Mouse (Mus musculus) embryonic facial prominence, embryonic 13.5 days (tissue): ENCODE measurements around the gene Gpatch8. TPM values are rescaled to one million over a fixed set of nuclear protein-coding genes. Genes with fewer than 3 reads are reported as not detected.
"Not testable (repeated sequence)": the region's sequence is repeated elsewhere in the genome, so short reads cannot be mapped to it uniquely, and the experiment has no call there.

Experiments used
- ATAC-seq: fragments of 200-750 bp; cut with Nextera tagmentation; 2 replicates; pipeline ENCODE4 v1.8.0; 2017; ENCODE audit warnings: low read depth; ENCODE audit not compliant: insufficient number of reproducible peaks, insufficient read depth, low FRiP score, low TSS enrichment
- H3K27ac ChIP-seq: fragments of 300-500 bp; sonication (generic); 2 replicates; pipeline ENCODE4 v1.5.1; 2015; ENCODE audit warnings: moderate library complexity, mild to moderate bottlenecking, inconsistent platforms
- H3K27me3 ChIP-seq: fragments of 300-500 bp; sonication (generic); 2 replicates; pipeline ENCODE4 v1.6.1; 2015; ENCODE audit warnings: mild to moderate bottlenecking, inconsistent platforms
- H3K36me3 ChIP-seq: fragments of 300-500 bp; sonication (generic); 2 replicates; pipeline ENCODE4 v1.6.1; 2015; ENCODE audit warnings: mild to moderate bottlenecking, inconsistent platforms
- H3K4me1 ChIP-seq: fragments of 300-500 bp; sonication (generic); 2 replicates; pipeline ENCODE4 v1.6.1; 2015; ENCODE audit warnings: inconsistent platforms
- H3K4me2 ChIP-seq: fragments of 300-500 bp; sonication (generic); 2 replicates; pipeline ENCODE4 v1.6.1; 2015; ENCODE audit warnings: moderate library complexity, mild to moderate bottlenecking, inconsistent platforms
- H3K4me3 ChIP-seq: fragments of 300-500 bp; sonication (generic); 2 replicates; pipeline ENCODE4 v1.5.1; 2015; ENCODE audit warnings: mild to moderate bottlenecking, inconsistent platforms
- H3K9ac ChIP-seq: fragments of 300-500 bp; sonication (generic); 2 replicates; pipeline ENCODE4 v1.6.1; 2015; ENCODE audit warnings: mild to moderate bottlenecking, inconsistent platforms
- H3K9me3 ChIP-seq: fragments of 300-500 bp; sonication (generic); 2 replicates; pipeline ENCODE4 v1.6.1; 2016; ENCODE audit warnings: inconsistent platforms
- WGBS: fragments of 180-500 bp; shearing (Covaris S2); methylation state at CpG from one replicate; pipeline ENCODE4 v1.1.7; 2015; ENCODE audit warnings: mixed read lengths; 5-methylcytosine and 5-hydroxymethylcytosine counted together
- polyA plus RNA-seq: library from polyadenylated mRNA; unstranded; fragments of >200 nt; fragmentation: Nextera tagmentation; extraction: Ambion mirVana; gene quantifications from 2 replicates; pipeline ENCODE4 v1.2.1, GENCODE M21; 2015

Gene Gpatch8
- polyA plus RNA-seq, 1 experiment from 2014 or later = 84.0 TPM

DNA sequence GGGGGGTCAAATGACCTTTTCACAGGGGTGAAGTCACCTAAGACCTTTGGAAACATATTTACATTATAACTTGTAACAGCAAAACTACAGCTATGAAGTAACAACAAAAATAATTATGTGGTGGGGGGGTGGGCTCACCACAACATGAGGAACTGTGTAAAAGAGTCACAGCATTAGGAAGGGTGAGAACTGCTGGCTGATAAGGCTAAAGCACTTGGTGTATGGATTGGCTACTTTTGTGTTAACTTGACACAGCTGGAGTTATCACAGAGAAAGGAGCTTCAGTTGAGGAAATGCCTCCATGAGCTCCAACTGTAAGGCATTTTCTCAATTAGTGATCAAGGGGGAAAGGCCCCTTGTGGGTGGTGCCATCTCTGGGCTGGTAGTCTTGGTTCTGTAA, 15.9 kb downstream of the Gpatch8 start:
- not testable (repeated sequence) for H3K9me3 ChIP-seq, H3K9ac ChIP-seq, ATAC-seq, H3K4me2 ChIP-seq, H3K27me3 ChIP-seq, H3K4me3 ChIP-seq, H3K27ac ChIP-seq
- peaks cover 19% of the 10 kb centered on the region for H3K36me3 ChIP-seq
- H3K4me1 ChIP-seq = peaks cover 14% of the 10 kb centered on the region

DNA sequence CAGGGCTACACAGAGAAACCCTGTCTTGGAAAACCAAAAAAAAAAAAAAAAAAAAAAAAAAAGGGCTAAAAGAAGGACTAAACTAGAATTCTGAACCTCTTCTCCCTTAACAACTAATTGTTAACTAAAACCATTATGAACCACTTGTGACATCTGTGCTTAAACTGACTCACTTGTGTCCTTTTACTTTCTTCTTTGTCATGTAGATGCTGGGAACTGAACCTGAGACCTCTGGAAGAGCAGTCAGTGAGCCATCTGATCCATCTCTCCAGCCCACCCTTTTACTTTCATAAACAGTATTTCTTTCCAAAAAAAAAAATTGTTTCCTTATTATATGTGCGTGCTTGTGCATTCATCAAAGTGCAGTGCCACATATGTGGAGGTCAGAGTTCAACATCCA, 16.5 kb downstream of the Gpatch8 start:
- peaks cover 14% of the 10 kb centered on the region for H3K4me1 ChIP-seq
- no peak overlapping the region for H3K9ac ChIP-seq
- no peak overlapping the region for H3K4me3 ChIP-seq
- peaks cover 19% of the 10 kb centered on the region for H3K36me3 ChIP-seq
- ATAC-seq = no peak
- H3K4me2 ChIP-seq = no peak overlapping the region
- no peaks in the 10 kb centered on the region for H3K27me3 ChIP-seq
- 54% methylated on average over 1 of the region's 1 CpGs for WGBS
- H3K9me3 ChIP-seq = no peaks in the 10 kb centered on the region
- H3K27ac ChIP-seq = no peak overlapping the region

DNA sequence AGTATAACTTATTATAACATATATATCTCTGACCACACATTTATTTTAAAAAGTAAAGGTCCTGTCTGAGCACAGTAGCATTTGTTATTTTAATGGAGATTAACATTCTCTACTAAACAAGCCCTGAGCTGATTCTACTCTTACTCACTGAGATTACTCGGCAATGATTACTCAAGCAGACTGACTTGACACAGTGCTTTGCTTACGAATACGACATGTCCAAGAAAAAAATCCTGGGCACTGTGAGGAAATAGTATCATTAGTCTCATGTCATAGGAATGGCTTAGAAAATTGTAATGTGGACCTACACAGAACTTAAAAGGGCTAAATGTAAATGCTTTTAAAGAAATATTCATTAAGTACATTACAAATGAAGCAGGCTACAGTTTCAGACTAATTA, 20.0 kb downstream of the Gpatch8 start:
- H3K4me2 ChIP-seq = no peak overlapping the region
- no peak overlapping the region for H3K27ac ChIP-seq

DNA sequence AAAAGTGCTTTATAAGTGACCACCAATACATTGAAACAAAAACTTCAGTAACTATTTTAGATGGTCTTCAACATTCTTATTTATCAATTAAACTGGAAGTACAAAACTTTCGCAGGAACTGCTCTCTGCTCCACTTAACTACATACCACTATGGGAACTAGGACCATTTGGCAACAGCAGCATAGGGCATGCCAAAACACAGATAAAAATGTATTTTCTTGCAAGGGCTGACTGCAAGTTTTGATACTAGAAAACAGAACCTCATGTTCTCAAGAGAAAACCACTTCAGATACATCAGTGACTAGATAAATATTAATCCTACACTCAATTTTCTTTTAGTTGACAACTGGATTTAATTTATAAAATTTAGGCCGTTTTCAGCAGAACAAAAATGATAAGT, 22.1 kb downstream of the Gpatch8 start:
- Histone ChIP-seq H3K9ac (no peak overlapping the region), H3K4me1 (no peaks in the 10 kb centered on the region; the same call in 1 of the 2 replicates), H3K9me3 (no peaks in the 10 kb centered on the region), H3K4me3 (no peak overlapping the region), H3K4me2 (no peak overlapping the region), H3K27me3 (no peaks in the 10 kb centered on the region), H3K36me3 (peaks cover 14% of the 10 kb centered on the region), H3K27ac (no peak overlapping the region)
- WGBS = 82% methylated on average over 2 of the region's 2 CpGs
- no peak for ATAC-seq

More for the DNA sequence above, 20.0 kb downstream of the Gpatch8 start:
- no peaks in the 10 kb centered on the region for H3K27me3 ChIP-seq
- H3K9ac ChIP-seq = no peak overlapping the region
- H3K9me3 ChIP-seq = no peaks in the 10 kb centered on the region
- H3K4me3 ChIP-seq = no peak overlapping the region
- peaks cover 6% of the 10 kb centered on the region for H3K4me1 ChIP-seq
- peaks cover 16% of the 10 kb centered on the region for H3K36me3 ChIP-seq
- ATAC-seq = no peak
- WGBS = 80% methylated on average over 3 of the region's 3 CpGs

DNA sequence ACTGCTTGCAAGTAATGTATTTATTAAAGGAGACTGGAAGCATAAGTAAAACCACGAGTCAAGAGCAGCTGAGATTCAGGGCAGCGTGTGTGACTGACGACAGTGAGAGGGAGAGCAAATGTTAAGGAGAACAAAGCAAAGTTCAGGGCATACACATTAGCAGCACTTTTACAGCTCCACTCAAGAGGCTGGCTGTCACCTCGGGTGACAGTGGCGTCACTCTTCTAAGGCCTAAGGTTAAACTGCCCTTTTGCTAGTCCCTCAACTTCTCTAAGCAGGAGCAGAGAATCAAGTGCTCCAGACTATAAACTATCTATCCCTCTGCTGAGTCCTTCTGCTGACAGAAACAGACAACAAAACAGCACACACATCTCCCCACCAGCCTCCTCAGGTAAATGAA, 24.8 kb downstream of the Gpatch8 start:
- ATAC-seq = no peak

DNA sequence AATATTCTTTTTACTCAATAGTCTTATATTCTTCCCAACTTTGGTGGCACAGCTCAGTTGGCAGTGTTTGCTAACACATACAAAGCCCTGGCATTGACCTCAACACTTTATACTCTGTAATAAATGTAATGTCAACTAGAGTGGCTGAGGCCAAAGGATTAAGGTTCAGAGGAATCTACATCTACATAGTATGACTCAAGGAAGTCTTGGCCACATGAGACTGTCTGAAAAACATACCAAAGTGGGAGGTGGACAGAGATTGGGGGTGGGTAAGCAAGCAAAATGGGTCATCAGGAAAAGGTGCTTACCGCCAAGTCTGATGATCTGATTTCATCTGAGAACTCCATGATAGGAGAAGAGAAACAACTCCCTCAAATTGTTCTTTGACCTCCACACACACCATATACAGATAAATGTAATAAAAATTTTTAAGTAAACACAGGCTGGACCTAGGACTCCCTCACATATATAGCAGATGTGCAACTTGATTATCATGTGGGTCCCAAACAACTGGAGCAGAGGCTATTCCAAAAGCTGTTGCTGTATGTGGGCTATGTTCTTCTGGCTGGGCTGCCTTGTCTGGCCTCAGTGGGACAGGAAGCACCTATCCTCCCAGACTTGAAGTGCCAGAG, 41.3 kb downstream of the Gpatch8 start:
- H3K4me2 ChIP-seq = no peak overlapping the region
- H3K9me3 ChIP-seq = no peaks in the 10 kb centered on the region
- H3K9ac ChIP-seq = no peak overlapping the region
- 97% methylated on average over 1 of the region's 1 CpGs for WGBS
- no peaks in the 10 kb centered on the region for H3K4me1 ChIP-seq
- peaks cover 36% of the 10 kb centered on the region for H3K36me3 ChIP-seq
- no peak for ATAC-seq
- no peaks in the 10 kb centered on the region for H3K27me3 ChIP-seq
- H3K27ac ChIP-seq = no peak overlapping the region
- H3K4me3 ChIP-seq = no peak overlapping the region

More for the DNA sequence above, 24.8 kb downstream of the Gpatch8 start:
- Histone ChIP-seq H3K27me3 (no peaks in the 10 kb centered on the region), H3K9me3 (no peaks in the 10 kb centered on the region), H3K27ac (no peak overlapping the region), H3K4me1 (peaks cover 6% of the 10 kb centered on the region; the same call in 1 of the 2 replicates), H3K4me3 (no peak overlapping the region), H3K36me3 (peaks cover 8% of the 10 kb centered on the region; the same call in 1 of the 2 replicates), H3K9ac (no peak overlapping the region), H3K4me2 (no peak overlapping the region)
- WGBS = 60% methylated on average over 5 of the region's 5 CpGs

DNA sequence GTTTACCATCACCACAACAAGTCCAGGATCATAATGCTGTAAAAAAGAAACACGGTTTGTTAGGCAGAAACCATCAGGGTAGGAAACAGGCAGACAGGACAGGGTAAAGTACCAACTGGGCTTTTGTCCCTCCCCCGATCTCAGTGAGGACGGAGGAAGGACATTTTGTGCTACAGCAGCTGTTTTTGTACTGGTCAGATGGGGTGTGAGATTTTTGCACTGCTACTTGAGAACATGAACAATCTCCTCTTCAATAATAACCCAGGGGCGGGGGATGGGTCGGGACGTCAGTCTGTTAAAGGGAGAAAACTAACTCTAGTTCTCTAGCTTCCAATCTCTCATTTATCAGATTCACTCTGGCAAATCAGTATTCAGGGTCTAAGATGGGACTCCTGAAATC, 46.0 kb downstream of the Gpatch8 start:
- Histone ChIP-seq H3K4me3 (no peak overlapping the region), H3K9ac (no peak overlapping the region), H3K27me3 (no peaks in the 10 kb centered on the region), H3K9me3 (no peaks in the 10 kb centered on the region), H3K36me3 (peaks cover 36% of the 10 kb centered on the region), H3K4me2 (no peak overlapping the region), H3K27ac (no peak overlapping the region), H3K4me1 (no peaks in the 10 kb centered on the region)
- ATAC-seq = no peak
- WGBS = 75% methylated on average over 6 of the region's 6 CpGs

DNA sequence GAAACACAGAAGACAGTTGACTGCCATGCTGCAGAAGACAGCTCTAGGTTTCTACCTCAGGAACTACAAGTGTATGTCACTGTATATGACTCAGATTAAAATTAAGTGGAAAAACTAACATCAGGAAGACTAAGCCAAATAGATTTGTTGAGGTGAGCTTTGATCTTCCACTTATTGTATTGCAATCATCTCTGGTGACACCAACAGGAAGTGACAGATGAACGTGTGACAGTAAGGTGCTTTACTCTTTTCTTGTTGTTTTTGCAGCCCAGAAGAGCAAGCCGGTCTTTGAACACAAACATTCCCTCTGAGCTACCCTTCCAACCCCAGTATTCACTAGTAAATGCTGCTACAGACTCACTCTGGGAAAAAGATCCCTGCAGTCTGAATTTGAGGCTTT, 59.5 kb downstream of the Gpatch8 start:
- ATAC-seq = no peak
- peaks cover 67% of the 10 kb centered on the region for H3K36me3 ChIP-seq
- WGBS = 72% methylated on average over 2 of the region's 2 CpGs
- no peak overlapping the region for H3K27ac ChIP-seq
- no peak overlapping the region for H3K4me3 ChIP-seq
- H3K27me3 ChIP-seq = no peaks in the 10 kb centered on the region
- no peaks in the 10 kb centered on the region for H3K9me3 ChIP-seq
- no peak overlapping the region for H3K4me2 ChIP-seq
- no peak overlapping the region for H3K9ac ChIP-seq
- H3K4me1 ChIP-seq = no peaks in the 10 kb centered on the region

DNA sequence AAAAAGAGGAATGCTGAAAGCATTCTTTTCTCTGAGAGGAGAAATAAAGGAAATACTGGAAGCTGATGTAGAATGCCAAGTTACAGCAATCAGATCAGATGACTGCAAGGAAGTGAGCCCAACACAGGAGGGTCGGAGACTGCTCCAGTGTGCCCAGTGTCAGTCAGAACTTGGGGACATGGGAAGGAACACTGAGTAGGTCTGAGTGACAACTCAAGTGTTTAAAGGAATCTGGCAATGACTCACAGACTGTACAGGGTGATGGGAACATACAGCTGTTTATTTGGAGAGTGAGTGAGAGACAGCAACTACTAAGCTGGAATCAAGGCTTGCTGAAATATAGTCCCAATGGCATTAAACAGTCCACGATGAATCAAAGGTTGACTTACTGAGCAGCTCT, 60.0 kb downstream of the Gpatch8 start:
- peaks cover 68% of the 10 kb centered on the region for H3K36me3 ChIP-seq
- ATAC-seq = no peak
- H3K4me3 ChIP-seq = no peak overlapping the region
- H3K27me3 ChIP-seq = no peaks in the 10 kb centered on the region
- H3K9me3 ChIP-seq = no peaks in the 10 kb centered on the region
- 83% methylated on average over 2 of the region's 2 CpGs for WGBS
- H3K9ac ChIP-seq = no peak overlapping the region
- H3K27ac ChIP-seq = no peak overlapping the region
- H3K4me1 ChIP-seq = no peaks in the 10 kb centered on the region
- no peak overlapping the region for H3K4me2 ChIP-seq

DNA sequence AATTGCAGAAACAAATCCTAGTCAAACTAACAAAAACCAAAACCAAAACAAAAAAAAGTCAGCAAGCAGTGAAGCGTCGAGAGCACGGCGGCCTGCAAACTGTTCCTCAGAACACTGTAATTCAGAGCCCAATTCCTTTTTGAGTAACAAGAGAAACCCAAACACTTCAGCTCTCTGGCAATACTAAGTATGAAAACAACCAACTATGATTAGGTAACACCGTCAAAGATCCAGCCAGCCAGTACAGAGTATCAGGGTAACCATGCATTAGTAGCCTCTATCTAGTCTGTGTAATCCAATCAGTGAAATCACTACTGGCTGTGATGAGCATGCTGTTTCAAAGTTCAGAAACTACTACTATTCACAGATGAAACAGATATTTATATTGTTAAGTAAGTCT, 60.5 kb downstream of the Gpatch8 start:
- peaks cover 64% of the 10 kb centered on the region for H3K36me3 ChIP-seq
- H3K4me1 ChIP-seq = no peaks in the 10 kb centered on the region
- no peak overlapping the region for H3K4me2 ChIP-seq
- H3K4me3 ChIP-seq = no peak overlapping the region
- H3K27me3 ChIP-seq = no peaks in the 10 kb centered on the region
- H3K27ac ChIP-seq = no peak overlapping the region
- no peaks in the 10 kb centered on the region for H3K9me3 ChIP-seq
- no peak for ATAC-seq
- no peak overlapping the region for H3K9ac ChIP-seq
- WGBS = 92% methylated on average over 5 of the region's 5 CpGs

DNA sequence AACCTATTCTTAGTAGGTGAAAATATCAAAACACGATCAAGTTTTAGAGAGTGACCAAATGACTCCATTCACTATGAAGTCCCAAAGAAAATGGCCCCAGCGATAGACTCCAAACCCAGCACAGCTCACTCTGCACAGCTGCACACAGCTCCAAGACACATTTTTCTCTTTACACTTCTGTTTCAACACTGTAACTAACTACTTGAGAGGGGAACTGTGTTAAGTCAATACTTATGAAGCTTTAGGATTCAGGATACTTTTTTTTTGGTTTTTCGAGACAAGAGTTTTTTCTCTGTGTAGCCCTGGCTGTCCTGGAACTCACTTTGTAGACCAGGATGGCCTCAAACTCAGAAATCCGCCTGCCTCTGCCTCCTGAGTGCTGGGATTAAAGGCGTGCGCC, 61.1 kb downstream of the Gpatch8 start:
- 93% methylated on average over 6 of the region's 6 CpGs for WGBS

DNA sequence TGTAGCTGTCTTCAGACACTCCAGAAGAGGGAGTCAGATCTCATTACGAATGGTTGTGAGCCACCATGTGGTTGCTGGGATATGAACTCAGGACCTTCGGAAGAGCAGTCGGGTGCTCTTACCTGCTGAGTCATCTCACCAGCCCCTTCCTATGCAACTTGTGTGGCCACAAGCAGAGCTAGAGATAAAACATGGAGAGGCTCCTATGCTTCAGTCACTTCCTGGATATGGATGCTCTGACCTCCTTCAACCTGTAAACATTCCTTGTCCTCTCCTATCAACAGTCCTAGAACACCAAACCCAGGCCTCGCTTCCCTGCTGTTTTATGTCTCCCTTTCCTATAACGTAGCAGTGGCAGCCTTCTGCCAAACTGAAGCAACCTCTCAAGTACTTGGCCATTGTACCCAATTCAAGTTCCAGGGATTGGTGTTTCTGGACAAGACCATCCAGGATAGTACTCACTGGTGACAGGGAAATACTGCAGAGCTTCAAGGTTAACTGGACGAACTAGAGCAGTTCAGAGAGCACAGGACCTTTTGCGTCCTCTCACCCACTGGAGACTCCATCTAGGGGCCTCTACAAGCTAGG, 62.0 kb downstream of the Gpatch8 start:
- no peak overlapping the region for H3K27ac ChIP-seq
- H3K9ac ChIP-seq = no peak overlapping the region
- H3K4me3 ChIP-seq = no peak overlapping the region
- H3K9me3 ChIP-seq = no peaks in the 10 kb centered on the region
- 88% methylated on average over 7 of the region's 7 CpGs for WGBS
- H3K4me2 ChIP-seq = no peak overlapping the region
- no peak for ATAC-seq
- H3K27me3 ChIP-seq = no peaks in the 10 kb centered on the region
- no peaks in the 10 kb centered on the region for H3K4me1 ChIP-seq
- peaks cover 55% of the 10 kb centered on the region for H3K36me3 ChIP-seq

More for the DNA sequence above, 61.1 kb downstream of the Gpatch8 start:
- no peaks in the 10 kb centered on the region for H3K9me3 ChIP-seq
- H3K36me3 ChIP-seq = peaks cover 64% of the 10 kb centered on the region
- H3K4me3 ChIP-seq = no peak overlapping the region
- H3K4me1 ChIP-seq = no peaks in the 10 kb centered on the region
- no peak overlapping the region for H3K9ac ChIP-seq
- H3K4me2 ChIP-seq = no peak overlapping the region
- no peak overlapping the region for H3K27ac ChIP-seq
- H3K27me3 ChIP-seq = no peaks in the 10 kb centered on the region
- ATAC-seq = no peak
